Mouse (Mus musculus) brain, embryonic 14.5 days (tissue): ENCODE measurements around the gene Rab37.

ENCODE experiments used
- CTCF ChIP-seq: fragments of 200-500 bp; IDR thresholded peaks from 2 replicates; pipeline ENCODE4 v1.5.1; 2012; ENCODE audit warnings: inconsistent platforms, mild to moderate bottlenecking, moderate library complexity, borderline replicate concordance; ENCODE audit not compliant: insufficient read depth, insufficient read length; ENCODE audit errors: extremely low read depth
- POLR2A ChIP-seq: fragments of 200-500 bp; IDR thresholded peaks from 2 replicates; pipeline ENCODE4 v1.6.1; 2012; ENCODE audit warnings: mild to moderate bottlenecking, inconsistent platforms, borderline replicate concordance; ENCODE audit not compliant: poor library complexity, insufficient read depth, insufficient read length, severe bottlenecking; ENCODE audit errors: extremely low read depth

- TF ChIP-seq CTCF (no peak), POLR2A (no peak)
Measured at GRCm38 (mm10) chr11:115179881-115180280, 88.7 kb downstream of the Rab37 start.
